Mouse (Mus musculus) gastrocnemius, postnatal 4 days (tissue): ENCODE data around the gene Gpr65. TPM values are rescaled to one million over a fixed set of nuclear protein-coding genes. Genes with fewer than 3 reads are reported as not detected.
"Not testable (repeated sequence)": the region's sequence is repeated elsewhere in the genome, so short reads cannot be mapped to it uniquely, and the experiment has no call there.

Experiments
- DNase-seq, 2 experiments: peaks; one replicate each; pipeline ENCODE4 v3.0.0; 2021 to 2022; ENCODE audit warnings: low spot score in 2 of 2, mixed read lengths in 2 of 2
- long read RNA-seq, 2 experiments: library from polyadenylated mRNA; stranded (forward); transcript quantifications; one replicate each; pipeline ENCODE4 v2.0.0; 2021
- total RNA-seq, 2 experiments: library from RNA; stranded (reverse); gene quantifications; 2 replicates each; pipeline ENCODE4 v1.2.3; 2021

The Gpr65 gene
- total RNA-seq, result under 1 TPM; 0.25 to 0.57 TPM
- long read RNA-seq, experiment 1, partial matches to known transcripts, result 0 of 1 reads
- long read RNA-seq, experiment 1, other reads (novel, unspliced or antisense), result 0 of 1 reads
- long read RNA-seq, experiment 2, partial matches to known transcripts, result 0 of 1 reads
- long read RNA-seq, experiment 2, other reads (novel, unspliced or antisense), result 1 of 1 reads

- DNase-seq, result no peak
These were observed at the start of gene Gpr65 for GRCm38 (mm10) chr12:98268441-98269369. Gene Gpr65, plus strand, starts transcription at chr12:98268635.

GRCm38 (mm10) chr12:98223286-98223685 lies 45.1 kb upstream of the Gpr65 start:
- no peak for DNase-seq

- DNase-seq, result no peak
These were observed 41.4 kb upstream of the Gpr65 start for GRCm38 (mm10) chr12:98227037-98227436.

GRCm38 (mm10) chr12:98238478-98238877 lies 30.0 kb upstream of the Gpr65 start:
- DNase-seq, result not testable (repeated sequence)

DNA sequence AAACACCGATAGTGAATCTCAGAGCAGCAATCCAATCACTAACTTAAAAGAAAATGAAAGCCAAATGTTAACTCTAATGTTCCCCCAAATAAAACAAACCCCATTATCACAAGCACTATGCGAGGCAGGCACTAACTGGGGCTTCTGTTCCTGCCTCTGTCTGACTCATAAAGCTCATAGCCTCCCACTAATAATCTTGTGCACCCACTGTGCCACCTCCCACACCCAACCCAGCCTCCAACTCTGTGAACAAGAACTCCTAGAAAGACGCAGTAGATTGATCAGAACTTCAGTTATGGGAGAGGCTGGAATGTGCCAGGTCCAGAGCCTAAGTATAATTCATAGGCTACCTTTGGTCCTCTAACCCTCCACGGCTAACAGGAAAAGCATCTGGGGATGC lies 24.3 kb upstream of the Gpr65 start:
- no peak for DNase-seq

- DNase-seq, result no peak
These were observed 23.6 kb upstream of the Gpr65 start for GRCm38 (mm10) chr12:98244865-98245264.

GRCm38 (mm10) chr12:98246835-98247234 lies 21.6 kb upstream of the Gpr65 start:
- no peak for DNase-seq

- DNase-seq, result no peak
These were observed 18.8 kb upstream of the Gpr65 start for GRCm38 (mm10) chr12:98249671-98250070.

GRCm38 (mm10) chr12:98250327-98250726 lies 18.1 kb upstream of the Gpr65 start:
- no peak for DNase-seq

DNA sequence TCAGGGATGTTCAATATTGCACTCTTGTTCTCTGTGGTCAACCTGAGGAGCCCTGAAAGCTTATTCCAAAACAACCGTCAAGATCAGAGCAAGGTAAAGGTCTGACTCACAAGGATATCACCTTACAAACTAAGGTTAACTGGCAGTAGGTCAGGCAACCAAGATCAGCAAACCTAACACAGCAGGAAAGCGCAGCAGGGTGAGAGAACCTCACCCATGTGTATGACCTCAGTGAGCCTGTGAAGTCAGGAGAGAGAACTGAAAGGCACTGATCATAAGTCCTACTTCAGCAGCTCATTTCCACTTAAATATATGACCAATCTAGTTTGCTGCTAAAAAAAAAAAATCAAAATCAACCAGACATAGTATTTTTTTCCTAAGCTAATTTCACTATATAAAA lies 16.0 kb upstream of the Gpr65 start:
- DNase-seq, result no peak

GRCm38 (mm10) chr12:98255373-98255995 lies 13.0 kb upstream of the Gpr65 start:
- no peak for DNase-seq

DNA sequence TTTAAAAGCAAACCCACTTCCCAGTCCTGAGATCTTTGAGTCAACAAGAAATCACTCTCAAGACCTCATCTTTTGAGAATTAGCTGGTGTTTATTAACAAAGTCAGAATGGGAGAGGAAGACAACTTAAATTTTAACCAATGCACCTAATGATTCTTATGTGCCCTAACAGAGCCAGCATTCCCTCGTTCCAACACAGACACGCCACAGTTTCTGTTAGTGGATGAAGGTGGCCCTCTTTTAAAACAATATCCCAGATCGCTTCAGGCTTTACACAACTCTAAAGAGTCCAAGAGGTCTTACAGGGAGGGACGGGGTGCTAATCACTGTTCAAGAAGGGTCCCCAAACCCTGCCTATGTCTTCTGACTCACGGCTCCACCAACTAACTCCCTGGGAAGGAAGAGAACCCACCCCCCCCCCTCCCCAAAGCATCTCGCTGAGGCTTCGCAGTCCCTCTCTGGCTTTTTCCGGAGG lies 10.0 kb upstream of the Gpr65 start:
- no peak for DNase-seq

- DNase-seq, result peak; percentile 68 to 85
These were observed 9.5 kb upstream of the Gpr65 start, which contains the start of gene Galc for GRCm38 (mm10) chr12:98258845-98259517. Gene Galc, minus strand, starts transcription at chr12:98259459.

DNA sequence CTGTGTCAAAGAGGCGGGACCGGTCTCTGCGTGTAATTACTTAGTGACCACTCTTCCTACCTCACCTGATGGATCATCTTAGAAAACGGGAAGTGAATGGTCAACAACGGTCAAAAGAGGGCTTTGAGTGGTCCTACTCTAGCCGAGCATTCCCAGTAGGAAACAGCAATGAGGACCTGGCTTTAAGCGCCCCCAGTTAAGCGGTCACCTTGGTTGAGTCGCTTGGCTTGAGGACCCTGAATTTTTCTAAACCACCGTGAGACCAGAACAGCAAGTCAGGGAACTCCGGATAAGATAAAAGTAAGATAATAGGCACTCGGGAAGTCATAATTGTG lies 8.9 kb upstream of the Gpr65 start:
- DNase-seq, result no peak

- DNase-seq, result no peak
These were observed 2.7 kb upstream of the Gpr65 start for GRCm38 (mm10) chr12:98265697-98266096.

DNA sequence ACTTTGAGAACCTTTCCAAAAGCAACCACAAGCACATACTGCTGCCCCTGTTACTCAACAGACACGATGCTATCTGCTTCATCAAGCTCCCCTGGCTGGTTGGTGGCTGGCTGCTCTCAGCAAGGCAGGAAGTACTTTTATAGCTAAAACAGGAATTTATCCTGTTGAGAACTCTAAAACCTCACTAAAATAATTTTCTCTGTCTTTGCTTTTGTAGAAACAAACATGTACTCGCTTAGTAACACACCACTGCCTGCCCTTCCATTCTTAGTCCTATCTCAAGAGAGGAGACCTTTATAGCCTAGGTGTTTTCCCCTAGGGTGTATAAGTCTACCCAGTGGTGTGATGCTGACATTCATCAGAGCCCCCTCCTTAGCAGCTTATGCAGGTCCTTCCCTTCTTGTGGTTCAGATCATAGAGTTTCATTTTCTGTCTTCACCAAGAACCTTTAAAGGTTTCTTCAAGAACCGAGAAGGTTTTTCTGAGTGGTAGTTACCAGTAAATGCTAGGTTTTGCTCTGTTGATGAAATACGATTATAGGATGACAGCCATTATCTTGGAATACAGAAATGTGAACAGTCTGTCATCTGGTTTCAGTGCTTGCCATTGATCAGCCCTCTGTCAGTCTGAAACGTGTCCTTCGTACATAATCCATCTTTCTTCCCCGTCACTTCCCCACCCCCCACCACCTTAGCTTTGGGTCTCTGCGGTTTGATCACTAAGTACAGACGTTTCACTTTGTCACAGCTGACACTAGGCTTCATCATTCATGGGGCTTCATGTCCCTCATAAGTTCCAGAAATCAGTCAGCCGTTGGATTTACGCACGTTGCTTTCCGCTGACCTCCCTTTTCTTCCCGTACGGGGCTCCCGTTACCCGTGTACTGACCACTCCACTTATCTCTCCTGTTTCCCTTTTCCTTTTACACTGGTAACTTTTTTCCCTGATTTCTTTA lies 1.6 kb downstream of the Gpr65 start:
- DNase-seq, result no peak

GRCm38 (mm10) chr12:98270810-98271566 lies 2.6 kb downstream of the Gpr65 start:
- DNase-seq, result no peak

- no peak for DNase-seq
These were observed 4.0 kb downstream of the Gpr65 start for GRCm38 (mm10) chr12:98272433-98272832.

- peak in 1 of 2 experiments; percentile 42 for DNase-seq
These were observed 12.1 kb downstream of the Gpr65 start for GRCm38 (mm10) chr12:98280530-98280929.
